Mouse (Mus musculus) neural tube, embryonic 12.5 days (tissue): ENCODE measurements around the gene Dynlt1b. TPM values are rescaled to one million over a fixed set of nuclear protein-coding genes. Genes with fewer than 3 reads are reported as not detected.
"Not testable (repeated sequence)": the region's sequence is repeated elsewhere in the genome, so short reads cannot be mapped to it uniquely, and the experiment has no call there.

ENCODE experiments used
- ATAC-seq: fragments of 200-750 bp; cut with Nextera tagmentation; 2 replicates; pipeline ENCODE4 v1.8.0; 2017; ENCODE audit warnings: low read depth, mild to moderate bottlenecking, moderate TSS enrichment, moderate library complexity; ENCODE audit not compliant: low FRiP score
- H3K27ac ChIP-seq: fragments of 300-500 bp; sonication (generic); 2 replicates; pipeline ENCODE4 v1.5.1; 2016
- H3K27me3 ChIP-seq: fragments of 300-500 bp; sonication (generic); replicated peaks from 2 replicates; pipeline ENCODE4 v1.6.1; 2016; ENCODE audit warnings: mild to moderate bottlenecking
- H3K36me3 ChIP-seq: fragments of 300-500 bp; sonication (generic); 2 replicates; pipeline ENCODE4 v1.6.1; 2016; ENCODE audit warnings: mild to moderate bottlenecking
- H3K4me1 ChIP-seq: fragments of 300-500 bp; sonication (generic); 2 replicates; pipeline ENCODE4 v1.6.1; 2016
- H3K4me2 ChIP-seq: fragments of 300-500 bp; sonication (generic); replicated peaks from 2 replicates; pipeline ENCODE4 v1.6.1; 2016; ENCODE audit warnings: mild to moderate bottlenecking
- H3K4me3 ChIP-seq: fragments of 300-500 bp; sonication (generic); 2 replicates; pipeline ENCODE4 v1.5.1; 2016
- H3K9ac ChIP-seq: fragments of 300-500 bp; sonication (generic); 2 replicates; pipeline ENCODE4 v1.6.1; 2016; ENCODE audit warnings: mild to moderate bottlenecking
- H3K9me3 ChIP-seq: fragments of 300-500 bp; sonication (generic); 2 replicates; pipeline ENCODE4 v1.6.1; 2016; ENCODE audit warnings: mild to moderate bottlenecking
- WGBS: fragments of 180-500 bp; shearing (Covaris S2); methylation state at CpG from one replicate; pipeline ENCODE4 v1.1.7; 2016; 5-methylcytosine and 5-hydroxymethylcytosine counted together
- polyA plus RNA-seq: library from polyadenylated mRNA; unstranded; fragments of >200 nt; fragmentation: Nextera tagmentation; extraction: Ambion mirVana; gene quantifications from 2 replicates; pipeline ENCODE4 v1.2.1, GENCODE M21; 2016

Gene Dynlt1b
- polyA plus RNA-seq, 1 experiment from 2014 or later, result 1,139 TPM

GRCm38 (mm10) chr17:6426869-6427268, 3.0 kb upstream of the Dynlt1b start:
- not testable (repeated sequence) for H3K36me3 ChIP-seq, H3K4me1 ChIP-seq, H3K4me3 ChIP-seq, H3K9me3 ChIP-seq, ATAC-seq, H3K4me2 ChIP-seq, H3K27ac ChIP-seq, H3K9ac ChIP-seq, H3K27me3 ChIP-seq
- 83% methylated on average over 6 of the region's 8 CpGs for WGBS

- peaks cover 13% of the 10 kb centered on the region for H3K36me3 ChIP-seq
- H3K9ac ChIP-seq, H3K4me2 ChIP-seq, ATAC-seq, H3K27ac ChIP-seq, H3K4me3 ChIP-seq, H3K27me3 ChIP-seq, H3K9me3 ChIP-seq, H3K4me1 ChIP-seq: not testable (repeated sequence)
- 85% methylated on average over 2 of the region's 2 CpGs for WGBS
Measured at GRCm38 (mm10) chr17:6428926-6429325, 986 bp upstream of the Dynlt1b start.

GRCm38 (mm10) chr17:6430410-6431001, 594 bp downstream of the Dynlt1b start:
- ATAC-seq, result peak; percentile 65
- Histone ChIP-seq H3K4me3 (peak overlapping the region; percentile 57), H3K4me2 (peak overlapping the region; percentile 55), H3K36me3 (peaks cover 15% of the 10 kb centered on the region), H3K27ac (peak overlapping the region; percentile 55; the same call in 1 of the 2 replicates), H3K9ac (peak overlapping the region; percentile 77)
- H3K27me3 ChIP-seq, H3K9me3 ChIP-seq, H3K4me1 ChIP-seq: not testable (repeated sequence)
- WGBS, result 7% methylated on average over 9 of the region's 9 CpGs

- H3K4me1 ChIP-seq, H3K27me3 ChIP-seq, H3K9me3 ChIP-seq, H3K4me2 ChIP-seq, ATAC-seq, H3K9ac ChIP-seq, H3K27ac ChIP-seq, H3K4me3 ChIP-seq: not testable (repeated sequence)
- 98% methylated on average over 3 of the region's 4 CpGs for WGBS
- peaks cover 15% of the 10 kb centered on the region for H3K36me3 ChIP-seq
Measured at GRCm38 (mm10) chr17:6432456-6432855, 2.5 kb downstream of the Dynlt1b start.

- H3K4me3 ChIP-seq, H3K9me3 ChIP-seq, H3K9ac ChIP-seq, H3K4me2 ChIP-seq, H3K27ac ChIP-seq, ATAC-seq, H3K4me1 ChIP-seq, H3K27me3 ChIP-seq: not testable (repeated sequence)
- WGBS, result 80% methylated on average over 3 of the region's 3 CpGs
- H3K36me3 ChIP-seq, result peaks cover 19% of the 10 kb centered on the region
Measured at GRCm38 (mm10) chr17:6433691-6434090, 3.8 kb downstream of the Dynlt1b start.

GRCm38 (mm10) chr17:6438080-6438479, 8.2 kb downstream of the Dynlt1b start:
- H3K4me3 ChIP-seq, H3K4me2 ChIP-seq, H3K27me3 ChIP-seq, H3K27ac ChIP-seq, ATAC-seq, H3K9ac ChIP-seq, H3K4me1 ChIP-seq, H3K9me3 ChIP-seq: not testable (repeated sequence)
- WGBS, result 84% methylated on average over 6 of the region's 6 CpGs
- H3K36me3 ChIP-seq, result peaks cover 30% of the 10 kb centered on the region

- not testable (repeated sequence) for H3K4me1 ChIP-seq, H3K9me3 ChIP-seq, H3K4me2 ChIP-seq, H3K27me3 ChIP-seq, H3K27ac ChIP-seq, H3K4me3 ChIP-seq, ATAC-seq, H3K9ac ChIP-seq
- peaks cover 21% of the 10 kb centered on the region for H3K36me3 ChIP-seq
- 95% methylated on average over 11 of the region's 13 CpGs for WGBS
Measured at GRCm38 (mm10) chr17:6439913-6440312, 10.0 kb downstream of the Dynlt1b start.

- not testable (repeated sequence) for H3K27me3 ChIP-seq, H3K4me1 ChIP-seq, H3K9me3 ChIP-seq, H3K4me3 ChIP-seq, H3K9ac ChIP-seq, H3K4me2 ChIP-seq, H3K27ac ChIP-seq, ATAC-seq
- peaks cover 21% of the 10 kb centered on the region for H3K36me3 ChIP-seq
- 93% methylated on average over 13 of the region's 13 CpGs for WGBS
Measured at GRCm38 (mm10) chr17:6440493-6441077, 10.7 kb downstream of the Dynlt1b start.

- H3K27me3 ChIP-seq, H3K9me3 ChIP-seq, H3K4me1 ChIP-seq, H3K4me3 ChIP-seq, ATAC-seq, H3K9ac ChIP-seq, H3K4me2 ChIP-seq, H3K27ac ChIP-seq: not testable (repeated sequence)
- 83% methylated on average over 5 of the region's 5 CpGs for WGBS
- peaks cover 21% of the 10 kb centered on the region for H3K36me3 ChIP-seq
Measured at GRCm38 (mm10) chr17:6441254-6441653, 11.3 kb downstream of the Dynlt1b start.

GRCm38 (mm10) chr17:6442513-6442912, 12.6 kb downstream of the Dynlt1b start:
- not testable (repeated sequence) for H3K27ac ChIP-seq, ATAC-seq, H3K4me2 ChIP-seq, H3K9me3 ChIP-seq, H3K4me3 ChIP-seq, H3K27me3 ChIP-seq, H3K4me1 ChIP-seq, H3K9ac ChIP-seq
- peaks cover 21% of the 10 kb centered on the region for H3K36me3 ChIP-seq
- WGBS, result 93% methylated on average over 7 of the region's 7 CpGs

GRCm38 (mm10) chr17:6445794-6446587, 16.1 kb downstream of the Dynlt1b start:
- H3K4me3 ChIP-seq, H3K9me3 ChIP-seq, H3K4me2 ChIP-seq, H3K27me3 ChIP-seq, H3K27ac ChIP-seq, ATAC-seq, H3K4me1 ChIP-seq, H3K9ac ChIP-seq: not testable (repeated sequence)
- peaks cover 17% of the 10 kb centered on the region for H3K36me3 ChIP-seq
- 52% methylated on average over 14 of the region's 16 CpGs for WGBS

GRCm38 (mm10) chr17:6448293-6448692, 18.4 kb downstream of the Dynlt1b start:
- not testable (repeated sequence) for ATAC-seq, H3K27me3 ChIP-seq, H3K4me3 ChIP-seq, H3K4me1 ChIP-seq, H3K36me3 ChIP-seq, H3K4me2 ChIP-seq, H3K9ac ChIP-seq, H3K27ac ChIP-seq, H3K9me3 ChIP-seq
- 91% methylated on average over 8 of the region's 8 CpGs for WGBS
